Mouse (Mus musculus) limb, embryonic 10.5 days (tissue): Measurements from ENCODE around the gene Thoc5. TPM values are rescaled to one million over a fixed set of nuclear protein-coding genes. Genes with fewer than 3 reads are reported as not detected.

ENCODE experiments used
- DNase-seq: peaks from one replicate; pipeline ENCODE4 v3.0.0-alpha.2; 2017; ENCODE audit warnings: low spot score
- H3K27ac ChIP-seq: fragments of 300-500 bp; sonication (generic); 2 replicates; pipeline ENCODE4 v1.5.1; 2016; ENCODE audit warnings: mild to moderate bottlenecking
- H3K27me3 ChIP-seq: fragments of 300-500 bp; sonication (generic); 2 replicates; pipeline ENCODE4 v1.6.1; 2016; ENCODE audit warnings: low read depth, mild to moderate bottlenecking; ENCODE audit not compliant: poor library complexity, severe bottlenecking
- H3K36me3 ChIP-seq: fragments of 300-500 bp; sonication (generic); 2 replicates; pipeline ENCODE4 v1.6.1; 2016; ENCODE audit warnings: mild to moderate bottlenecking, moderate library complexity
- H3K4me1 ChIP-seq: fragments of 300-500 bp; sonication (generic); 2 replicates; pipeline ENCODE4 v1.6.1; 2016
- H3K4me3 ChIP-seq: fragments of 300-500 bp; sonication (generic); 2 replicates; pipeline ENCODE4 v1.5.1; 2016; ENCODE audit warnings: mild to moderate bottlenecking, moderate library complexity
- H3K9me3 ChIP-seq: fragments of 300-500 bp; sonication (generic); replicated peaks from 2 replicates; pipeline ENCODE4 v1.6.1; 2016; ENCODE audit warnings: mild to moderate bottlenecking
- WGBS: fragments of 180-500 bp; shearing (Covaris S2); methylation state at CpG from one replicate; pipeline ENCODE4 v1.1.7; 2016; 5-methylcytosine and 5-hydroxymethylcytosine counted together
- microRNA-seq: library from miRNA; unstranded; fragments of <30 nt; microRNA quantifications from one replicate; pipeline ENCODE4, GENCODE M21; 2017
- polyA plus RNA-seq: library from polyadenylated mRNA; unstranded; fragments of >200 nt; fragmentation: Nextera tagmentation; extraction: Ambion mirVana; gene quantifications from 2 replicates; pipeline ENCODE4 v1.2.1, GENCODE M21; 2016

Gene Thoc5
- polyA plus RNA-seq, 1 experiment from 2014 or later: 46.3 TPM

- no peak for DNase-seq
- Histone ChIP-seq H3K9me3 (no peaks in the 10 kb centered on the region), H3K36me3 (no peaks in the 10 kb centered on the region), H3K27me3 (peaks cover 53% of the 10 kb centered on the region; the same call in 1 of the 2 replicates), H3K4me3 (no peak overlapping the region), H3K27ac (no peak overlapping the region), H3K4me1 (no peaks in the 10 kb centered on the region)
- 61% methylated on average over 2 of the region's 2 CpGs for WGBS
These were observed 72.4 kb downstream of the Thoc5 start for GRCm38 (mm10) chr11:4967549-4967948.

- Histone ChIP-seq H3K4me1 (no peaks in the 10 kb centered on the region), H3K27ac (no peak overlapping the region), H3K9me3 (no peaks in the 10 kb centered on the region), H3K27me3 (peaks cover 56% of the 10 kb centered on the region; the same call in 1 of the 2 replicates), H3K36me3 (no peaks in the 10 kb centered on the region), H3K4me3 (no peak overlapping the region)
- no peak for DNase-seq
- WGBS: 61% methylated on average over 10 of the region's 10 CpGs
These were observed 73.3 kb downstream of the Thoc5 start for GRCm38 (mm10) chr11:4968376-4968775.

GRCm38 (mm10) chr11:4972967-4973870, 78.1 kb downstream of the Thoc5 start:
- Histone ChIP-seq H3K4me3 (no peak overlapping the region), H3K27ac (no peak overlapping the region), H3K36me3 (no peaks in the 10 kb centered on the region), H3K4me1 (0 out of 2 replicates have a peak, but pooled peaks cover 2% of the 10 kb centered on the region), H3K27me3 (peaks cover 80% of the 10 kb centered on the region), H3K9me3 (no peaks in the 10 kb centered on the region)
- DNase-seq: peak; percentile 61
- 65% methylated on average over 13 of the region's 13 CpGs for WGBS

- Histone ChIP-seq H3K36me3 (no peaks in the 10 kb centered on the region), H3K4me1 (0 out of 2 replicates have a peak, but pooled peaks cover 2% of the 10 kb centered on the region), H3K4me3 (no peak overlapping the region), H3K9me3 (no peaks in the 10 kb centered on the region), H3K27ac (no peak overlapping the region), H3K27me3 (peaks cover 81% of the 10 kb centered on the region)
- WGBS: 88% methylated on average over 2 of the region's 2 CpGs
- DNase-seq: no peak
These were observed 78.7 kb downstream of the Thoc5 start for GRCm38 (mm10) chr11:4973871-4974256.

- Histone ChIP-seq H3K27ac (no peak overlapping the region), H3K27me3 (peaks cover 85% of the 10 kb centered on the region), H3K36me3 (no peaks in the 10 kb centered on the region), H3K4me3 (no peak overlapping the region), H3K4me1 (0 out of 2 replicates have a peak, but pooled peaks cover 2% of the 10 kb centered on the region), H3K9me3 (no peaks in the 10 kb centered on the region)
- 85% methylated on average over 11 of the region's 11 CpGs for WGBS
- DNase-seq: no peak
These were observed 79.4 kb downstream of the Thoc5 start for GRCm38 (mm10) chr11:4974376-4975122.

- H3K4me3 ChIP-seq: no peak overlapping the region
- no peaks in the 10 kb centered on the region for H3K36me3 ChIP-seq
- WGBS: 12% methylated on average over 14 of the region's 14 CpGs
- H3K27me3 ChIP-seq: peaks cover 82% of the 10 kb centered on the region
- peak; percentile 80 for DNase-seq
- no peak overlapping the region for H3K27ac ChIP-seq
- no peaks in the 10 kb centered on the region for H3K9me3 ChIP-seq
- H3K4me1 ChIP-seq: 0 out of 2 replicates have a peak, but pooled peaks cover 2% of the 10 kb centered on the region
These were observed 80.5 kb downstream of the Thoc5 start for GRCm38 (mm10) chr11:4975623-4976022.

Small RNAs within 50 kb of the gene (microRNA-seq; reads per million reads assigned to microRNA genes)
- 0.88 reads per million for gene Mir6918

Other genes with a start within 250 kb of the Thoc5 start
- 672 and 718 TPM in 2 replicates for gene Uqcr10, start 191.0 kb upstream of the Thoc5 start, polyA plus RNA-seq
- 83.0 and 83.7 TPM in 2 replicates for gene Zmat5, start 190.6 kb upstream of the Thoc5 start, polyA plus RNA-seq
- gene Cabp7, start 148.5 kb upstream of the Thoc5 start, polyA plus RNA-seq: 0.10 and 0.13 TPM in 2 replicates
- 61.4 and 63.8 TPM in 2 replicates for gene Nf2, start 45.8 kb upstream of the Thoc5 start, polyA plus RNA-seq
- gene Nipsnap1, start 21.4 kb upstream of the Thoc5 start, polyA plus RNA-seq: 75.9 and 84.2 TPM in 2 replicates
- gene Nefh, start 52.7 kb downstream of the Thoc5 start, polyA plus RNA-seq: 0.08 TPM in 1 of 2 replicates, not detected in the other
- gene Ap1b1, start 91.5 kb downstream of the Thoc5 start, polyA plus RNA-seq: 49.2 and 60.2 TPM in 2 replicates
- 0.34 and 0.51 TPM in 2 replicates for gene Rasl10a, start 162.8 kb downstream of the Thoc5 start, polyA plus RNA-seq
- gene Gas2l1, start 170.0 kb downstream of the Thoc5 start, polyA plus RNA-seq: 27.5 and 34.4 TPM in 2 replicates
- gene Rhbdd3, start 203.6 kb downstream of the Thoc5 start, polyA plus RNA-seq: 29.0 and 31.6 TPM in 2 replicates
- 893 and 996 TPM in 2 replicates for gene Ewsr1, start 203.9 kb downstream of the Thoc5 start, polyA plus RNA-seq